Mouse (Mus musculus) kidney, adult 2 months (tissue): ENCODE data around the gene Echs1.
"Not testable (repeated sequence)": the region's sequence is repeated elsewhere in the genome, so short reads cannot be mapped to it uniquely, and the experiment has no call there.

Source experiments
- CTCF ChIP-seq: fragments of 200-500 bp; conservative IDR thresholded peaks from 2 replicates; pipeline ENCODE4 v1.5.1; 2011; ENCODE audit warnings: low read depth, mild to moderate bottlenecking, control low read depth, low read length, moderate library complexity, mixed read lengths; ENCODE audit not compliant: insufficient read depth, insufficient read length
- POLR2A ChIP-seq: fragments of 200-500 bp; IDR thresholded peaks from one replicate; pipeline ENCODE4 v1.6.1; 2011; ENCODE audit warnings: low read depth, low read length, control low read depth

DNA sequence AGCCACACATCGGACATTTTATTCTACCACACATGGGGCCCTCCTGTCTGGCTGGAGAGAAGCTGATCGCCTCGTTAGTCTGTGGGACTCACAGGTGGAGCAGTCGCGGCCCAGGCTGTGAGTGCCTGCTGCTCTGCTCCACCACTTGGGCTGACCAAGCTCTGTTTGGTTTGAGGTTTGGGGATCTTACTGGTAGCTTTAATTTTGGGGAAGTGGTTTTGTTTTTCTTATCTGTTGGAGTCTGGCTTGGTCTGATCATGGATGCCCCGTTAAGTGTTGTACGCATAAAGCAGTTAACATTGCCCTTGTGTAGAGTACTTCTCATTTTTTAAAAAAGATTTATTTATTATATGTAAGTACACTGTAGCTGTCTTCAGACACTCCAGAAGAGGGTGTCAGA is 17.8 kb upstream of the Echs1 start:
- not testable (repeated sequence) for TF ChIP-seq CTCF, POLR2A
